Mouse (Mus musculus): ENCODE results near the gene Bfsp2.
A peak's percentile ranks its signal among the peaks of the same experiment; 100 is the strongest.
"Not testable (repeated sequence)": the region's sequence is repeated elsewhere in the genome, so short reads cannot be mapped to it uniquely, and the experiment has no call there.

Bfsp2 gene

GRCm38 (mm10) chr9:103424869-103425268 lies 55.4 kb downstream of the Bfsp2 start:
- no peak for DNase-seq

DNA sequence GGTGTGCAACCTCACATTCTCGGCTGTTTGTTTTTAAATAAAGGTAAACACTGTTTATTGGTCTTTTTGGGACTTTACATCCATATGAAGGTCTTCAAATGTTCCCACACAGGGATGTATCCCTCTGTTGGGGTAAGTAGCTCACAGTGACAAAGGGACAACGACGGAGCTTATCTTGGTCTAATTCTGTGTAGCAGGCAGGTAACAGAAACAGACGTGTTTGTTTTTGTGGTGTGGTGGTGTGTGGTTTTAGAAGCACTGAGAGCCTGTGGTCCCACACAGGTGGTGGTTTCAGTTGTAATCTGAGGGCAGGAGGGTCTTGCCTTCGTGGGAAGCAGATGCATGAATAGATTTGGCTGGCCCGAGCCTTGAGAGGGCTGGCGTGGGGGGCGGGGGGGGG lies 56.3 kb downstream of the Bfsp2 start:
- no peak for DNase-seq

GRCm38 (mm10) chr9:103423384-103423783 lies 56.8 kb downstream of the Bfsp2 start:
- no peak for DNase-seq

- peak; percentile 21 for DNase-seq
Observed at GRCm38 (mm10) chr9:103422847-103423246, 57.4 kb downstream of the Bfsp2 start.

DNA sequence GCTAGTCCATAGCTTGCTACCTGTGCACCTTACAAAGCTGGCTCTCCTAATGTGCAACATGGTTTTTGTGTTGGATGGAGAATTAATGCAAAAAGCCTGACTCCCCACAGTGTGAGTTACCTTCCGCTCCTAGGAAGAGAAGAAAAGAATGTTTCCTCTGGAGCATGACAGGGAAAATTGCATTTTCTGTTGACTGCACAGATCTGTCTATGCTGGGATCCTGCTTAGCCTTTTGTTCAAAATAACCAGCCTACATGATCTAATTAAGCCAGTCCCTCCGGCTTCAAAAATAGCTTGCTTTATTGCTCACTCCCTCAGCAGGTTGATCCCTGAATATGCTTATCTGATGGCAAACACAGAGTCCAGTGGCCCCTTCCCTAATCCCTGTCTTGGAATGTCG lies 59.4 kb downstream of the Bfsp2 start:
- no peak for DNase-seq

DNA sequence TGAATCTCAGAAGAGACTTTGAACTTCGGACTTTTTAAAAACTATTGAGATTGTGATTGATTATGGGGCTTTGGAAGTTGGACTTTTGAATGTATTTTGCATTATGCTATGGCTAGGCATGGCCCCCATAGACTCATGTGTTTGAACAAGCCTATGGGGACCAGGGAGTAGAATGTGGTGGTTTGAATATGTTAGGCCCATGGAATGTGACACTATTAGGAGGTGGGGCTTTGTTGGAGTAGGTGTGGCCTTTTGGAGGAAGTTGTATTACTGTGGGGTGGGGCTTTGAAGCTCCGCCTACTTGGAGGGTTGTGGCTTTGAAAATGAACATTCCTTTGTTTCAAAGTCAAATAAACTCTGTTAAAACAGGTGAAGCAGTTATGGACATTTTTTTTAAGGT lies 61.4 kb downstream of the Bfsp2 start:
- no peak for DNase-seq

DNA sequence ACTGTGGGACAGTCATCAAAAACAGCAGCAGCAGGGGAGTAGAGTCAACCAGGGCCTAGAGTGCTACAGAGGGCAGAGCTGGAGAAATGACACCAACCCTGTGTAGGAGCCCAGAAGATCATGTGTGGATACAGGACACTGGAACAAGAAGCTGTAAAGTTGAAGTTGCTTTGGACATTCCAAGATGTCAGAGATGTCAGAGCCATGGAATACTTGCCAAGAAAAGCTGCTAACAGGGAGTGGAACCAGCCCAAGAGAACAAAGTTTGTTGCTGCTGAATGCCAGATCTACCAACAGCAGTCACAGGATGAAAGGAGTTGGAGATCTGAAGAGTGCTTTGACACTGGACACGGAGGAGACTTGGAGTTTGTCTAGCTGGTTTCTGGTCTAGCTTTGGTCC lies 62.0 kb downstream of the Bfsp2 start:
- not testable (repeated sequence) for DNase-seq

GRCm38 (mm10) chr9:103413457-103413856 lies 66.8 kb downstream of the Bfsp2 start:
- DNase-seq, result no peak

- no peak for DNase-seq
Observed at GRCm38 (mm10) chr9:103409119-103409518, 71.1 kb downstream of the Bfsp2 start.

- no peak for DNase-seq
Observed at GRCm38 (mm10) chr9:103408136-103408777, 72.0 kb downstream of the Bfsp2 start.

GRCm38 (mm10) chr9:103403331-103403973 lies 76.8 kb downstream of the Bfsp2 start:
- no peak for DNase-seq

DNA sequence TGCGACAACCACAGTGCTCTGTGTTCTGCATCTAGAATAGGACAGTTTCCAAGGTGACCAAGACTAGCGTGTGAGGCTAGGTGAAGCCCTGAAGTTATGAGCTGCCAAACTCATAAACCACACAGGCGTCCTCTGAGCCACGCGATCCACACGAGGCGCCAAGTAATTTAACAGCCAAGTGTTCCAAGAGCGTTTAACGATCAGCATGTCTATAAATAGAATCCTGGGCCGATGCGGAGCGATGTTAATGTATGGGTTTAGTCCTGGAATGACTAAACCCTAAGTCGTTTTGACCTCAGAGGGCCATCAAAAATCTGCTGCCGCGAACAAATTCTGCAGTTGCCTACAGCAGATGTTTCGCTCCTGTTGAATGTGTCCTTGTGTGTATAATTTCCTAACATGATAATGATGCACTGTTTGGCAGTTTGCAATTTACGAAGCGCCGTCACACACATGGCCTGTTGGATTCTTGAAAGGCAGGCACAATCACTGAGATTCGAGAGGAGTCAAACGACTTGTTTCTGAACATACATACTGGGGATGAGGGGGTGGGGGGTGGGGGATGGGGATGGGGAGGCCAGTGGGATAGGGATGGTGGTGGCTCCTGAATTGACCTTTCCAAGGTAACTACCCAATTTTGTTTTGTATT lies 81.6 kb downstream of the Bfsp2 start:
- DNase-seq, result no peak

- DNase-seq, result no peak
Observed at GRCm38 (mm10) chr9:103393256-103393655, 87.0 kb downstream of the Bfsp2 start.

DNA sequence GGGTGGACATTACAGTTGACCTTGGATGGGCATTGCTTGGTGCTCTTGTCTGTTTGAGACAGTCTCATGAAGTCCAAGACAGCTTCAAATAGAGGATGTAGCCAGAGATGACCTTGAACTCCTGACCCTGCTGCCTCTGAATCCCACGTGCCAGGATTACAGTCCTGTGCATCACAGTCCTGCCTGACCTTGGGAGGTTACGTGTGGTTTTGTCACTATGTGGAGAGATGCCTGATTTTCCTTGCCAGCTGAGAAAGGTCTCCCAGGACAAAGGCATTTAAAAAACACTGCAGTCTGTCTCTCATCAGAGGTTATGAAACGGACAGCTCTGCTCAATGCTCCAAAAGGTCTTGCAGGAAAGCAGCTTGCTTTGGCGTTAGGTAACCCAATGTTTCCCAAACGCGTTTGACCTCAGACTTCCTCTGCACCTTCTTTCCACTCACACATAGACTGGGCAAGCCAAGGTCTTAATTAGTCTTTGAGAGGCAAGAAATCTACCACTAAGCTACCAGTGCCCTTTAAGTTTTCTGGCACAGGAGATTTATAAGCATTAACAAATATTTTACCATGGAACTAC lies 88.3 kb downstream of the Bfsp2 start:
- no peak for DNase-seq

- no peak for DNase-seq
Observed at GRCm38 (mm10) chr9:103389261-103389660, 91.0 kb downstream of the Bfsp2 start.

DNA sequence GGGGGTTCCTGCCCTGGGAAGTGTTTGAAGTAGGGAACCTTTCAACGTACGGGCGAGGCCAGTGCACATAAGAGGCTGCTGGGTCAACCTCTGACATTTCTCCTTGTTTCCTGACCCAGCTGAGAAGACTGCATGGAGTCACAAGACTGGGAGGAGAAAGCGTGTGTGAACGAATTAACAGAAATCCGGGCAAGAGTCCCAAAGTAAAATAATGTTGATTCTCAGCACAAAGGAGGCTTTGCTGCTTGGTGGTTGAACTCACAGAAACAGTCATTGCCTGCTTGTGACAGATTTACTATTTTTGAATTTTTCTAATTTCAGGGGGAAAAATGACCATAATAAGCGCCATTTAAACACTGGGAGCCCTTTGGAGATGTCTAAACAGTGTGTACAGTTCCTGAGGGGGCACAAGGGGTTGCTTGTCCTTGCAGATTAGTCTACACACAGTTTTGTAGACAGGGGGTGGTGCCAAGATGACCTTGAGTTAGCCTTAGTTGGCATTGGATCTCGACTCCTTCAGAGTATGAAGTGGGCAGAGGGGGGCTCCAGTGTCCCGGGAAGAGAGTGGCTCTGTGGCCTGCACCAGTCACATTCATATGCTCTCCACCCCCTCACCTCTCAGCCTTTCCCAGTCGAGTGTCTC lies 93.1 kb downstream of the Bfsp2 start:
- no peak for DNase-seq

DNA sequence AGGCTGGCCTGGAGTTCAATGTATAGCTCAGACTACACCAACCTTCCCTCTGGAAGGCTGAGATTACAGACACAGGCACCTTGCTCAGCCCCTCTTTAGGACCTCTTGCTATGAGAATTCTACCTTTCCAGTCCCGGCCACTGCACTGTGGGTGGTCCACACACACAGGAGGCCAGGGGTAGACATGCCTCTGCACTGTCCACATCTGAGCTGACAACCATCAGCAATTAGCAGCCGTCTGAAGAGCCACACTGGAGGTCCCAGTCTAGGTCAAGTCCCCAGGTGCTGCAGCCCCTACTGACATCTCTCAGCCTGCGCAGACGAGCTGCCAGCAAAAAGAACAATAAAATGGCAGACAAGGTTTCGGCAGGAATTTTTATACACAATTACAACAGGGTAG lies 93.6 kb downstream of the Bfsp2 start:
- no peak for DNase-seq

- no peak for DNase-seq
Observed at GRCm38 (mm10) chr9:103385600-103385999, 94.6 kb downstream of the Bfsp2 start.

DNA sequence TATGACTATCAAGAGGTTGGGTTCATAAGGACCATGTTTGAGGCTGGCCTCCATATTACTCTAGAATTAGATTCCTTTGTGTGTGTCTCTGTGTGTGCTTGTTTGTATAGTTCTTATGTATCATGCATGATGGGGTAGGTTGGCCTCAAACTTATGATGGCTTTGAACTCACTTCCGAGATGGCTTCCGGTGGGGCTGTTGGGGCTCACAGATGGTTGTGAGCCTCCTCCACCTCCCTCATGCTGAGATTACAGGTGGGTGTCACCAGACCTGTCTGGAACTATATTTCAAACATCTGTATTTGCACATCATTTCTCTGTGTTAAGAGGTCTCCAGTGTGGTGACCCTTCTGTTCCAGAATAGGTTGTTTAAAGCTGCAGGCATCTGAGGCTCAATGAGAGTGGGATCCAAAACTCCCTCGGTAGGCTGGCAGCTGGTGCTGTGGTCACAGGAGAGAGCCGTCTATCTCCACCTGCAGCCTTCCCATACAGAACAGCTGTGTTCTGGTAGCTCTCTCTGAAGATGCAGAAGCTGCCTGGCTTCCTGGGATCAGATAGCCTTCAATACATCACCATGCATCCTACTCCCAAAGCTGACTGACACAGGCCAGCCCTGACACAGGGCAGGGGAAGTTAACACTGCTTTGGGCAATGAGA lies 96.0 kb downstream of the Bfsp2 start:
- no peak for DNase-seq

- no peak for DNase-seq
Observed at GRCm38 (mm10) chr9:103383576-103383975, 96.6 kb downstream of the Bfsp2 start.

GRCm38 (mm10) chr9:103382989-103383388 lies 97.2 kb downstream of the Bfsp2 start:
- DNase-seq, result no peak

DNA sequence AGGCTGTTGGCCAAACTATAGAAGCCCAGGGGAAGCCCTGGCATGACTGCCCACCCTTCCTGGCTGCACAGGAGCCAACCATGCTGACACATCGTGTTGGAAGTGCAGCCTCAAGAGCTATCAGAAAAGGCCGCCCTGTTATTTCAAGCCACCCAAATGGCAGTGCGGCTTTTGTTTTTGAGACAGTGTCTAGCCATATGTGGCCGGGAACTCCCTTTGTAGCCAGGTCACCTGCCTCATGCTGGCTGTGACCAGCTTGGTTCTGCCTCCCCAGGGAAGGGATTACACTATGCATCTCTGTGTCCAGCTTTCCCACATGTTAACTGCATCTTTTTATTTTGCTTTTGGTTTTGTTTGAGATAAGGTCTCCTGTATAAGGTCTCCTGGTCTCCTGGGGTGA lies 99.7 kb downstream of the Bfsp2 start:
- no peak for DNase-seq

- no peak for DNase-seq
Observed at GRCm38 (mm10) chr9:103379199-103379598, 101.0 kb downstream of the Bfsp2 start.
